Mouse (Mus musculus) lung, postnatal 0 days (tissue): ENCODE data around the gene Camta1. TPM values are rescaled to one million over a fixed set of nuclear protein-coding genes. Genes with fewer than 3 reads are reported as not detected.
A peak's percentile ranks its signal among the peaks of the same experiment; 100 is the strongest.

Experiments used
- ATAC-seq: fragments of 200-750 bp; cut with Nextera tagmentation; 2 replicates; pipeline ENCODE4 v1.8.0; 2017; ENCODE audit warnings: moderate library complexity
- DNase-seq: peaks from one replicate; pipeline ENCODE4 v3.0.0-alpha.2; 2016; ENCODE audit warnings: low spot score
- H3K27ac ChIP-seq: fragments of 300-500 bp; sonication (generic); 2 replicates; pipeline ENCODE4 v1.5.1; 2014; ENCODE audit warnings: antibody characterized with exemption, mild to moderate bottlenecking, low read length, mixed read lengths
- H3K27me3 ChIP-seq: fragments of 300-500 bp; sonication (generic); replicated peaks from 2 replicates; pipeline ENCODE4 v1.6.1; 2014; ENCODE audit warnings: low read length, mixed read lengths; ENCODE audit not compliant: insufficient read depth
- H3K36me3 ChIP-seq: fragments of 300-500 bp; sonication (generic); 2 replicates; pipeline ENCODE4 v1.6.1; 2014; ENCODE audit warnings: low read length, mixed read lengths; ENCODE audit not compliant: insufficient read depth
- H3K4me1 ChIP-seq: fragments of 300-500 bp; sonication (generic); 2 replicates; pipeline ENCODE4 v1.6.1; 2014; ENCODE audit warnings: antibody characterized with exemption, low read depth, low read length, mixed read lengths; ENCODE audit not compliant: insufficient read depth
- H3K4me2 ChIP-seq: fragments of 300-500 bp; sonication (generic); replicated peaks from 2 replicates; pipeline ENCODE4 v1.6.1; 2014; ENCODE audit warnings: low read depth, mild to moderate bottlenecking, low read length, moderate library complexity, mixed read lengths
- H3K4me3 ChIP-seq: fragments of 300-500 bp; sonication (generic); 2 replicates; pipeline ENCODE4 v1.5.1; 2014; ENCODE audit warnings: low read depth, low read length
- H3K9ac ChIP-seq: fragments of 300-500 bp; sonication (generic); replicated peaks from 2 replicates; pipeline ENCODE4 v1.6.1; 2014; ENCODE audit warnings: low read depth, mild to moderate bottlenecking
- H3K9me3 ChIP-seq: fragments of 300-500 bp; sonication (generic); 2 replicates; pipeline ENCODE4 v1.6.1; 2016; ENCODE audit warnings: low read length, mixed read lengths
- CTCF ChIP-seq: IDR thresholded peaks from 2 replicates; pipeline ENCODE4 v1.5.1; 2016; ENCODE audit warnings: antibody characterized with exemption, mild to moderate bottlenecking
- EP300 ChIP-seq: IDR thresholded peaks from 2 replicates; pipeline ENCODE4 v1.6.1; 2016; ENCODE audit warnings: antibody characterized with exemption, mild to moderate bottlenecking, control low read depth
- WGBS: fragments of 180-500 bp; shearing (Covaris S2); extraction: QIAGEN DNeasy Blood & Tissue Kit; methylation state at CpG from one replicate; pipeline ENCODE4 v1.1.7; 2014; 5-methylcytosine and 5-hydroxymethylcytosine counted together
- polyA plus RNA-seq: library from polyadenylated mRNA; unstranded; fragments of >200 nt; fragmentation: Nextera tagmentation; extraction: Ambion mirVana; gene quantifications from 2 replicates; pipeline ENCODE4 v1.2.1, GENCODE M21; 2015

The Camta1 gene
- polyA plus RNA-seq, 1 experiment from 2014 or later = 86.4 TPM

GRCm38 (mm10) chr4:151135491-151135890 is 726.2 kb downstream of the Camta1 start:
- DNase-seq (no peak), ATAC-seq (no peak)
- Histone ChIP-seq H3K36me3 (no peaks in the 10 kb centered on the region), H3K27ac (no peak overlapping the region), H3K4me3 (no peak overlapping the region), H3K9ac (no peak overlapping the region), H3K9me3 (no peaks in the 10 kb centered on the region), H3K4me2 (no peak overlapping the region), H3K27me3 (peaks cover 8% of the 10 kb centered on the region), H3K4me1 (no peaks in the 10 kb centered on the region)
- TF ChIP-seq CTCF = no peak
- no peak for TF ChIP-seq EP300
- 73% methylated on average over 8 of the region's 8 CpGs for WGBS

GRCm38 (mm10) chr4:151133760-151134159 is 727.9 kb downstream of the Camta1 start:
- H3K9ac ChIP-seq = no peak overlapping the region
- no peaks in the 10 kb centered on the region for H3K9me3 ChIP-seq
- H3K27me3 ChIP-seq = peaks cover 5% of the 10 kb centered on the region; the same call in 1 of the 2 replicates
- peaks cover 6% of the 10 kb centered on the region; the same call in 1 of the 2 replicates for H3K4me1 ChIP-seq
- H3K4me2 ChIP-seq = no peak overlapping the region
- H3K27ac ChIP-seq = no peak overlapping the region
- no peaks in the 10 kb centered on the region for H3K36me3 ChIP-seq
- 38% methylated on average over 4 of the region's 4 CpGs for WGBS
- H3K4me3 ChIP-seq = no peak overlapping the region
- ATAC-seq = no peak
- TF ChIP-seq CTCF (no peak), EP300 (no peak)
- no peak for DNase-seq

DNA sequence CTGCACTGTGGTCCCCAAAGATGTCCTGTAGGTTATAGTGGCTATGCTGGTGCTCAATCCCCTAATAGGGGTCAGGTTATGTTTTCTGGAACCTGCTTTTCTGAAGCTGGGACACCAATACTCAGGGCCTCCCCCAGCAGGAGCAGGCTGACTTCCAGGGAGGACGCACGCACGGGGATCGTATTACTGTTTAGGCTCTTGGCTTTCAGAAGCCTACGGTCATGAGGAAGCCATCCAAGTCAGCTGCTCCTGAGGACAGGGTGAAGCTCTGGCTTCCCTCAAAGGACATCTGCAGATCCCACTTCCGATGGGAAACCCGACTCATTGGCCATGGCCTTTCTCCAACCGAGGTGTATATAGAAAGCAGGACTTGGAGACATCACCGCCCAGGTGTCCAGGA is 729.2 kb downstream of the Camta1 start:
- H3K4me3 ChIP-seq = no peak overlapping the region
- DNase-seq = no peak
- WGBS = 59% methylated on average over 9 of the region's 9 CpGs
- ATAC-seq = no peak
- peaks cover 5% of the 10 kb centered on the region for H3K27me3 ChIP-seq
- no peak overlapping the region for H3K9ac ChIP-seq
- H3K4me1 ChIP-seq = peaks cover 6% of the 10 kb centered on the region; the same call in 1 of the 2 replicates
- no peaks in the 10 kb centered on the region for H3K36me3 ChIP-seq
- no peak for TF ChIP-seq EP300
- H3K9me3 ChIP-seq = no peaks in the 10 kb centered on the region
- H3K4me2 ChIP-seq = no peak overlapping the region
- H3K27ac ChIP-seq = no peak overlapping the region

GRCm38 (mm10) chr4:151130756-151131490 is 730.8 kb downstream of the Camta1 start:
- DNase-seq (no peak), ATAC-seq (no peak)
- H3K4me3 ChIP-seq = no peak overlapping the region
- no peak overlapping the region for H3K27ac ChIP-seq
- no peak overlapping the region for H3K4me2 ChIP-seq
- no peaks in the 10 kb centered on the region for H3K9me3 ChIP-seq
- H3K27me3 ChIP-seq = peaks cover 5% of the 10 kb centered on the region
- H3K4me1 ChIP-seq = peaks cover 6% of the 10 kb centered on the region; the same call in 1 of the 2 replicates
- WGBS = 47% methylated on average over 9 of the region's 9 CpGs
- TF ChIP-seq EP300 = no peak
- no peak for TF ChIP-seq CTCF
- no peaks in the 10 kb centered on the region for H3K36me3 ChIP-seq
- no peak overlapping the region for H3K9ac ChIP-seq

DNA sequence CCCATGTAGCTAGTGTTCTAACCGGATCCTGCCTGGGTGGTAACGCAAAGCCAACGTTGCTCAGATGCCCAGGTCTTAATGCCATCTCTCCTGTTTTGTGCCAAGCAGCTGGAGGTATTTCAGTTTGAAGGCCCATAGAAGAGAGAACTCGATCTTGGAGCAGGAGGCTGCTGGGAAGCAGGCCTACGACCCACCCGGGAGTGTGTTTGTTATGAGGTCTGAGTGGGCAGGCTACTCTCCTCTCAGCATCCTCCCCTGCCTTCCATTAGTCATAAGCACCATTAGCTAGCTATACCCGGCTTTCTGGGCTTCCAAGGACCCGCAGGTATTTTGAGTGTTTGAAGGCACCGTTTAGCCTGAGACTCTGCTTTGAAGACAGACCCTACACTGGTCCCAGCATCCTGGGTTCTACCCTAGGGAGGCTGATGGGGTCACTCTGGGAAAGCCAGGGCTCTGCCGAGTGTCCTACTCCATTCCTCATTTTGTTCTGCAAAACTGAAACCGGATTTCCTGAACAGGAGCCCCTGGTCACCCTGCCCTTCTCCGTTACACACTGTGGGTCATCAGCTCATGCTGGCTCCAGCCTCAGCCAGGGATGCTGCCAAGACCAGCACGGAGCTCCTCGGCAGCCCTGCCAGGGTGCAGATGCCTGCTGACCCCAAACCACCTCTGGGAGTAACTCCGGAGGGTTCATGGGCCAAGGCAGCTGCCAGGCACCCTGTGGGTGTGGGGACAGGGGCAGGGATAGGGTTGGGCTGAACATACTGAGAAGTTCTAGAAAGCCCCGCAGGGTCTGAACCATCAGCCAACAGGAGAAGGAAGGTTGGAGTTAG is 731.7 kb downstream of the Camta1 start:
- no peaks in the 10 kb centered on the region for H3K9me3 ChIP-seq
- DNase-seq (no peak), ATAC-seq (no peak)
- H3K4me3 ChIP-seq = no peak overlapping the region
- WGBS = 51% methylated on average over 16 of the region's 16 CpGs
- no peak overlapping the region for H3K9ac ChIP-seq
- H3K36me3 ChIP-seq = no peaks in the 10 kb centered on the region
- peaks cover 5% of the 10 kb centered on the region for H3K27me3 ChIP-seq
- TF ChIP-seq CTCF (no peak), EP300 (no peak)
- peaks cover 6% of the 10 kb centered on the region; the same call in 1 of the 2 replicates for H3K4me1 ChIP-seq
- H3K27ac ChIP-seq = no peak overlapping the region
- 0 out of 2 replicates have a peak overlapping the region, but pooled peaks have one; percentile 87 for H3K4me2 ChIP-seq
